In genomic region chr6:90461771-90462170, GRCm38 (mm10) we compare ENCODE assay signal across 9 mouse cellular contexts. TPM values are rescaled to one million over a fixed set of nuclear protein-coding genes. Genes with fewer than 3 reads are reported as not detected.
DNase-seq lines count a peak whose midpoint lies in the region; ATAC-seq and TF ChIP-seq lines count a peak whose summit lies in the region.
"Had no signal": no experiment of that assay in that cellular context is flagged by ENCODE, and none has a peak within 500 bp of the region (broad histone marks: within the 10 kb centered on the region; RNA-seq: fewer than 3 reads in every experiment).

No protein-coding gene starts in this region.

- H3K4me1 ChIP-seq in erythroblast, embryonic 14.5 days (ENCODE audit: control insufficient read depth): peaks cover 4% of the 10 kb centered on the region; the same call in 1 of the 2 replicates
- H3K4me1 ChIP-seq in ES-E14 (ENCODE audit: control insufficient read depth in 2 of 2, insufficient read depth in 2 of 2, low read length in 2 of 2, poor library complexity in 1 of 2): peaks cover 2 to 19% of the 10 kb centered on the region in 2 experiments; a peak in 1 of 4 replicates
- peaks cover 27% of the 10 kb centered on the region for H3K4me1 ChIP-seq in heart, embryonic 15.5 days (replicated peaks)
- peaks cover 21% of the 10 kb centered on the region for H3K4me1 ChIP-seq in liver, embryonic 13.5 days (replicated peaks)

- peak overlapping the region; percentile 98 for H3K4me2 ChIP-seq in heart, embryonic 15.5 days
- peak overlapping the region; percentile 67 for H3K4me2 ChIP-seq in liver, embryonic 13.5 days

- ATAC-seq in erythroblast, adult 5-6 weeks (replicated peaks; ENCODE audit: low FRiP score, poor library complexity, severe bottlenecking): no peak
- no peak for ATAC-seq in heart, embryonic 15.5 days (replicated peaks; ENCODE audit: insufficient number of reproducible peaks, insufficient read depth, low FRiP score, low read depth)
- ATAC-seq in liver, embryonic 13.5 days (ENCODE audit: low read depth): no peak
- ATAC-seq in erythroid progenitor cell, adult 5-6 weeks (replicated peaks; ENCODE audit: low FRiP score, poor library complexity, severe bottlenecking): no peak

- no peaks in the 10 kb centered on the region for H3K9me3 ChIP-seq in erythroblast, embryonic 14.5 days (ENCODE audit: control insufficient read depth, low read length)
- H3K9me3 ChIP-seq in ES-E14 (ENCODE audit: control insufficient read depth, insufficient read depth, low read depth, low read length): no peaks in the 10 kb centered on the region
- H3K9me3 ChIP-seq in heart, embryonic 15.5 days (replicated peaks): no peaks in the 10 kb centered on the region
- H3K9me3 ChIP-seq in liver, embryonic 13.5 days (replicated peaks): no peaks in the 10 kb centered on the region

- H3K27me3 ChIP-seq in erythroblast, embryonic 14.5 days (ENCODE audit: control insufficient read depth): peaks cover 38% of the 10 kb centered on the region
- H3K27me3 ChIP-seq in heart, embryonic 15.5 days: peaks cover 26% of the 10 kb centered on the region
- peaks cover 59% of the 10 kb centered on the region for H3K27me3 ChIP-seq in liver, embryonic 13.5 days

- H3K27ac ChIP-seq in ES-E14 (ENCODE audit: insufficient read depth, low read depth, low read length, poor library complexity, severe bottlenecking): no peak overlapping the region
- 0 out of 2 replicates have a peak overlapping the region, but pooled peaks have one; percentile 91 for H3K27ac ChIP-seq in heart, embryonic 15.5 days
- H3K27ac ChIP-seq in liver, embryonic 13.5 days: no peak overlapping the region

- peak overlapping the region; percentile 59 for H3K4me3 ChIP-seq in erythroblast, embryonic 14.5 days (replicated peaks)
- H3K4me3 ChIP-seq in ES-E14 (ENCODE audit: insufficient read depth in 1 of 2, low read depth in 1 of 2, low read length in 2 of 2, poor library complexity in 1 of 2, severe bottlenecking in 1 of 2): peak overlapping the region; percentile 70 to 95
- H3K4me3 ChIP-seq in heart, embryonic 15.5 days: peak overlapping the region; percentile 83
- H3K4me3 ChIP-seq in liver, embryonic 13.5 days (replicated peaks): peak overlapping the region; percentile 59
- H3K4me3 ChIP-seq: myocyte had no signal

- in situ Hi-C loops in ES-E14 (cut with MboI; ENCODE audit: low sequenced_read_pairs in 2 of 2, unreplicated experiment in 2 of 2): no loop called here

- DNase-seq in ES-E14 (ENCODE audit: low read depth, low spot score): no peak
- no peak for DNase-seq in liver, embryonic 13.5 days
- DNase-seq in right cerebral cortex, postnatal 4 days: no peak
- DNase-seq in frontal cortex, postnatal 36 days (ENCODE audit: low spot score in 2 of 2): no peak

- H3K36me3 ChIP-seq in erythroblast, embryonic 14.5 days (ENCODE audit: control insufficient read depth): peaks cover 3% of the 10 kb centered on the region; the same call in 1 of the 2 replicates
- peaks cover 12% of the 10 kb centered on the region; the same call in 1 of the 2 replicates for H3K36me3 ChIP-seq in ES-E14 (ENCODE audit: control insufficient read depth, insufficient read depth, low read length, poor library complexity, severe bottlenecking)
- H3K36me3 ChIP-seq in heart, embryonic 15.5 days: peaks cover 4% of the 10 kb centered on the region; the same call in 1 of the 2 replicates
- no peaks in the 10 kb centered on the region for H3K36me3 ChIP-seq in liver, embryonic 13.5 days

- 30% methylated on average over 12 of the region's 12 CpGs for WGBS in heart, embryonic 15.5 days
- 14% methylated on average over 12 of the region's 12 CpGs for WGBS in liver, embryonic 13.5 days (ENCODE audit: insufficient replicate concordance)

- peak overlapping the region; percentile 90 for H3K9ac ChIP-seq in ES-E14 (ENCODE audit: insufficient read depth, low read depth, low read length, poor library complexity, severe bottlenecking)
- peak overlapping the region; percentile 91 for H3K9ac ChIP-seq in heart, embryonic 15.5 days
- no peak overlapping the region for H3K9ac ChIP-seq in liver, embryonic 13.5 days

TF ChIP-seq in ES-E14, 5 proteins besides CTCF, POLR2A, EP300 and RAD21:
- no peak for TF ChIP-seq MAFK (IDR thresholded peaks at IDR 0.05; ENCODE audit: insufficient read depth, low read depth, low read length)
- TF ChIP-seq HCFC1 (IDR thresholded peaks at IDR 0.05; ENCODE audit: borderline replicate concordance, insufficient read depth, low read length): no peak
- TF ChIP-seq ZC3H11A (IDR thresholded peaks at IDR 0.05; ENCODE audit: borderline replicate concordance, low read depth, low read length): no peak
- no peak for TF ChIP-seq CHD2 (IDR thresholded peaks at IDR 0.05; ENCODE audit: low read depth, low read length)
- TF ChIP-seq ZNF384 (IDR thresholded peaks at IDR 0.05; ENCODE audit: low read depth, low read length): no peak

RNA-seq across cellular contexts. Expression of gene Klf15, which starts 0.6 kb away (rescaled TPM):
- polyA plus RNA-seq in erythroblast, embryonic 14.5 days (2012): 0.02 TPM in 1 of 2 replicates, not detected in the other
- total RNA-seq in erythroblast, adult 5-6 weeks (2015; ENCODE audit: low replicate concordance): not detected in 2 replicates
- total RNA-seq in erythroblast, adult 5-6 weeks (2017; ENCODE audit: low replicate concordance): 0.42 and 0.43 TPM in 2 replicates
- 6.4 and 11.3 TPM in 2 replicates for total RNA-seq in ES-E14 (2012; rRNA removed)
- polyA plus RNA-seq in heart, embryonic 15.5 days (2015; fragmentation: Nextera tagmentation; extraction: Ambion mirVana): 22.5 and 22.8 TPM in 2 replicates
- 7.8 and 9.1 TPM in 2 replicates for polyA plus RNA-seq in liver, embryonic 13.5 days (2015; fragmentation: Nextera tagmentation; extraction: Ambion mirVana)
- not detected in 2 replicates for total RNA-seq in erythroid progenitor cell, adult 5-6 weeks (2015; ENCODE audit: low replicate concordance)
- total RNA-seq in erythroid progenitor cell, adult 5-6 weeks (2017; ENCODE audit: low replicate concordance): 0.08 and 0.39 TPM in 2 replicates

RNA-seq across cellular contexts. Expression of gene Aldh1l1, which starts 24.5 kb away (rescaled TPM):
- polyA plus RNA-seq in erythroblast, embryonic 14.5 days (2012): 0.05 TPM in 1 of 2 replicates, not detected in the other
- total RNA-seq in erythroblast, adult 5-6 weeks (2015; ENCODE audit: low replicate concordance): not detected in 2 replicates
- total RNA-seq in erythroblast, adult 5-6 weeks (2017; ENCODE audit: low replicate concordance): 1.2 TPM in 1 of 2 replicates, not detected in the other
- total RNA-seq in ES-E14 (2012; rRNA removed): 3.9 and 4.0 TPM in 2 replicates
- polyA plus RNA-seq in heart, embryonic 15.5 days (2015; fragmentation: Nextera tagmentation; extraction: Ambion mirVana): 1.8 and 3.6 TPM in 2 replicates
- polyA plus RNA-seq in liver, embryonic 13.5 days (2015; fragmentation: Nextera tagmentation; extraction: Ambion mirVana): 12.3 and 13.1 TPM in 2 replicates
- 1.1 TPM in 1 of 2 replicates, not detected in the other for total RNA-seq in erythroid progenitor cell, adult 5-6 weeks (2015; ENCODE audit: low replicate concordance)
- 1.8 TPM in 1 of 2 replicates, not detected in the other for total RNA-seq in erythroid progenitor cell, adult 5-6 weeks (2017; ENCODE audit: low replicate concordance)

RNA-seq across cellular contexts. Expression of gene Cfap100, which starts 33.2 kb away (rescaled TPM):
- not detected in 2 replicates for polyA plus RNA-seq in erythroblast, embryonic 14.5 days (2012)
- total RNA-seq in erythroblast, adult 5-6 weeks (2015; ENCODE audit: low replicate concordance): not detected in 2 replicates
- not detected in 2 replicates for total RNA-seq in erythroblast, adult 5-6 weeks (2017; ENCODE audit: low replicate concordance)
- 0.98 and 1.0 TPM in 2 replicates for total RNA-seq in ES-E14 (2012; rRNA removed)
- polyA plus RNA-seq in heart, embryonic 15.5 days (2015; fragmentation: Nextera tagmentation; extraction: Ambion mirVana): 0.32 and 0.42 TPM in 2 replicates
- polyA plus RNA-seq in liver, embryonic 13.5 days (2015; fragmentation: Nextera tagmentation; extraction: Ambion mirVana): 0.22 TPM in 1 of 2 replicates, not detected in the other
- not detected in 2 replicates for total RNA-seq in erythroid progenitor cell, adult 5-6 weeks (2015; ENCODE audit: low replicate concordance)
- not detected in 2 replicates for total RNA-seq in erythroid progenitor cell, adult 5-6 weeks (2017; ENCODE audit: low replicate concordance)
